8 mouse cellular contexts compared by ENCODE assay signal in the genomic region with DNA sequence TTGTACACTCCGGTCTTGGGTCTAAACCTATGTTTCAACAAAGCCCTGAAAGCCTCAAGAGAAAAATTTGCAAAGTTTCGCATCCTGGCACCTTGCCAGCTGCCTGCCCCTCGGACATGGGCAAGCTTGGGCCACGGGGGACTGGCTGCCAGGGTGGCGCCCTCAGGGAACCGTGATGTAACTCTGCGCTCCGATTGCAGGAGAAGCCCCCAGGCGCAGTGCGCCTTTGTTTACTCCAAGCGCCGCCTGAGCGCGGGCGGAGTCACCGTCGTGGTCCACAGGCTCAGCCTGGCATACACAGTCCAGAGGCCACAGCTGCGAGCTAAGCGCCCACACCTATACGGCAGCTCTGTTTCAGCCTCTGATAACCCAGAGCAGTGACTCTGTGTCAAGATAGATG. TPM values are rescaled to one million over a fixed set of nuclear protein-coding genes. Genes with fewer than 3 reads are reported as not detected.
DNase-seq lines count a peak whose midpoint lies in the region; ATAC-seq lines count a peak whose summit lies in the region.

No protein-coding gene starts in this region.

- no peaks in the 10 kb centered on the region for H3K9me3 ChIP-seq in heart, embryonic 13.5 days
- H3K9me3 ChIP-seq in hindbrain, embryonic 15.5 days, result no peaks in the 10 kb centered on the region
- no peaks in the 10 kb centered on the region for H3K9me3 ChIP-seq in liver, embryonic 15.5 days (replicated peaks)

- no peaks in the 10 kb centered on the region; the same call in 1 of the 2 replicates for H3K27me3 ChIP-seq in heart, embryonic 13.5 days (replicated peaks)
- H3K27me3 ChIP-seq in hindbrain, embryonic 15.5 days, result no peaks in the 10 kb centered on the region
- H3K27me3 ChIP-seq in liver, embryonic 15.5 days, result peaks cover 46% of the 10 kb centered on the region
- no peaks in the 10 kb centered on the region for H3K27me3 ChIP-seq in splenic B cell, adult 2 months (ENCODE audit: control insufficient read depth, insufficient read depth, low read length, poor library complexity, severe bottlenecking)

- peak overlapping the region; percentile 33 for H3K4me3 ChIP-seq in heart, embryonic 13.5 days
- H3K4me3 ChIP-seq in hindbrain, embryonic 15.5 days, result peak overlapping the region; percentile 16; the same call in 1 of the 2 replicates
- no peak overlapping the region for H3K4me3 ChIP-seq in liver, embryonic 15.5 days (replicated peaks)

- H3K9ac ChIP-seq in heart, embryonic 13.5 days, result peak overlapping the region; percentile 53; the same call in 1 of the 2 replicates
- H3K9ac ChIP-seq in hindbrain, embryonic 15.5 days, result no peak overlapping the region
- H3K9ac ChIP-seq in liver, embryonic 15.5 days, result no peak overlapping the region

- ATAC-seq in heart, embryonic 13.5 days (ENCODE audit: extremely low read depth, insufficient number of reproducible peaks, low FRiP score, low TSS enrichment), result no peak
- ATAC-seq in hindbrain, embryonic 15.5 days (ENCODE audit: low FRiP score, low read depth), result no peak; the same call in 1 of the 2 replicates
- peak; percentile 78 for ATAC-seq in liver, embryonic 15.5 days (ENCODE audit: insufficient read depth)

- H3K27ac ChIP-seq in heart, embryonic 13.5 days (replicated peaks), result no peak overlapping the region
- no peak overlapping the region for H3K27ac ChIP-seq in hindbrain, embryonic 15.5 days (replicated peaks)
- peak overlapping the region; percentile 35 for H3K27ac ChIP-seq in liver, embryonic 15.5 days (replicated peaks)

- no peak for DNase-seq in heart, adult 9 months (ENCODE audit: low spot score in 2 of 2)
- DNase-seq in ZHBTc4 (ENCODE audit: low read depth, low spot score), result peak; percentile 60
- peak; percentile 43 for DNase-seq in splenic B cell, adult 2 months (ENCODE audit: low read depth, low spot score)
- no peak for DNase-seq in layer of hippocampus, adult 11-12 months (ENCODE audit: low spot score)
- no peak for DNase-seq in ovary, adult 18-20 months (ENCODE audit: low spot score)

- 15% methylated on average over 20 of the region's 20 CpGs for WGBS in heart, embryonic 13.5 days
- WGBS in hindbrain, embryonic 15.5 days, result 14% methylated on average over 20 of the region's 20 CpGs
- WGBS in liver, embryonic 15.5 days (ENCODE audit: insufficient replicate concordance), result 22% methylated on average over 20 of the region's 20 CpGs

- no peaks in the 10 kb centered on the region for H3K36me3 ChIP-seq in heart, embryonic 13.5 days
- no peaks in the 10 kb centered on the region for H3K36me3 ChIP-seq in hindbrain, embryonic 15.5 days
- H3K36me3 ChIP-seq in liver, embryonic 15.5 days (replicated peaks), result no peaks in the 10 kb centered on the region
- H3K36me3 ChIP-seq in splenic B cell, adult 2 months (ENCODE audit: control insufficient read depth, insufficient read depth, low read length, poor library complexity, severe bottlenecking), result no peaks in the 10 kb centered on the region

- H3K4me2 ChIP-seq in heart, embryonic 13.5 days, result peak overlapping the region; percentile 65
- peak overlapping the region; percentile 55 for H3K4me2 ChIP-seq in hindbrain, embryonic 15.5 days
- H3K4me2 ChIP-seq in liver, embryonic 15.5 days, result peak overlapping the region; percentile 50

- H3K4me1 ChIP-seq in heart, embryonic 13.5 days, result peaks cover 34% of the 10 kb centered on the region
- H3K4me1 ChIP-seq in hindbrain, embryonic 15.5 days (replicated peaks), result peaks cover 7% of the 10 kb centered on the region
- peaks cover 37% of the 10 kb centered on the region for H3K4me1 ChIP-seq in liver, embryonic 15.5 days (replicated peaks)

RNA-seq across cellular contexts. Expression of a gene that starts 19.1 kb away (rescaled TPM):
- 11.9 and 16.9 TPM in 2 replicates for polyA plus RNA-seq in heart, embryonic 13.5 days (2015; fragmentation: Nextera tagmentation; extraction: Ambion mirVana)
- 4.8 and 4.9 TPM in 2 replicates for polyA plus RNA-seq in hindbrain, embryonic 15.5 days (2015; fragmentation: Nextera tagmentation; extraction: Ambion mirVana)
- 15.4 and 17.0 TPM in 2 replicates for polyA plus RNA-seq in liver, embryonic 15.5 days (2015; fragmentation: Nextera tagmentation; extraction: Ambion mirVana)

RNA-seq across cellular contexts. Expression of a gene that starts 45.2 kb away (rescaled TPM):
- 0.07 TPM in 1 of 2 replicates, not detected in the other for polyA plus RNA-seq in heart, embryonic 13.5 days (2015; fragmentation: Nextera tagmentation; extraction: Ambion mirVana)
- not detected in 2 replicates for polyA plus RNA-seq in hindbrain, embryonic 15.5 days (2015; fragmentation: Nextera tagmentation; extraction: Ambion mirVana)
- not detected in 2 replicates for polyA plus RNA-seq in liver, embryonic 15.5 days (2015; fragmentation: Nextera tagmentation; extraction: Ambion mirVana)

Comparison
In these comparisons a context has a peak if more than half of its experiments do, and no peak if none do; other contexts are left out.
1. DNase-seq: peak in ZHBTc4 (single experiment) and splenic B cell, adult 2 months (single experiment); none in heart, adult 9 months (0 of 2), layer of hippocampus, adult 11-12 months (single experiment) and ovary, adult 18-20 months (single experiment).
2. Peak in every context shown above with its lines, with median percentiles within 50 percentile points of each other: H3K4me2 ChIP-seq.